In genomic region chr7:45412421-45412820, GRCm38 (mm10) we compare ENCODE assay signal across 29 mouse cellular contexts. TPM values are rescaled to one million over a fixed set of nuclear protein-coding genes. Genes with fewer than 3 reads are reported as not detected.
"Had no signal": no experiment of that assay in that cellular context is flagged by ENCODE, and none has a peak within 500 bp of the region (broad histone marks: within the 10 kb centered on the region; RNA-seq: fewer than 3 reads in every experiment).

No protein-coding gene starts in this region.

- H3K9ac ChIP-seq: liver, embryonic 13.5 days; midbrain, embryonic 12.5 days had no signal

- H3K4me3 ChIP-seq: layer of hippocampus, adult 2 months; myocyte had no signal

- H3K27ac ChIP-seq: kidney, postnatal 0 days; layer of hippocampus, adult 2 months; liver, embryonic 13.5 days; midbrain, embryonic 12.5 days; neural tube, embryonic 13.5 days had no signal

- H3K36me3 ChIP-seq: liver, embryonic 13.5 days; midbrain, embryonic 12.5 days; neural tube, embryonic 13.5 days had no signal

- H3K9me3 ChIP-seq: liver, embryonic 13.5 days; megakaryocyte, embryonic 14.5 days; midbrain, embryonic 12.5 days; neural tube, embryonic 13.5 days had no signal

- DNase-seq: layer of hippocampus, adult 9-11 months; liver, embryonic 13.5 days; lung, adult 2 months; lung, postnatal 36 days; retina, postnatal 1 day; right cerebral cortex, postnatal 25 days; thymus, postnatal 36 days had no signal

RNA-seq across cellular contexts. Expression of gene Ntf5, which starts 1.1 kb away (rescaled TPM):
- total RNA-seq: layer of hippocampus, adult 2 months; left cerebral cortex, postnatal 10 days; left cerebral cortex, postnatal 36 days; liver, adult 2 months; monocyte, adult 5-6 weeks; neutrophil, adult 5-6 weeks had no signal
- polyA plus RNA-seq: liver, adult 2 months; midbrain, embryonic 16.5 days; neural tube, embryonic 13.5 days had no signal

RNA-seq across cellular contexts. Expression of gene Kcna7, which starts 7.0 kb away (rescaled TPM):
- total RNA-seq: layer of hippocampus, adult 2 months; layer of hippocampus, postnatal 25 days; left cerebral cortex, adult 18-20 months; left cerebral cortex, postnatal 10 days; left cerebral cortex, postnatal 36 days; monocyte, adult 5-6 weeks; neutrophil, adult 5-6 weeks had no signal
- polyA plus RNA-seq: kidney, embryonic 14.5 days; limb, embryonic 11.5 days; liver, adult 2 months; liver, embryonic 13.5 days; liver, embryonic 16.5 days; lung, embryonic 16.5 days; midbrain, embryonic 12.5 days; midbrain, embryonic 16.5 days; neural tube, embryonic 13.5 days; small intestine, adult 2 months had no signal

RNA-seq across cellular contexts. Expression of gene Lhb, which starts 8.2 kb away (rescaled TPM):
- total RNA-seq: layer of hippocampus, adult 2 months; left cerebral cortex, adult 18-20 months; left cerebral cortex, postnatal 10 days; left cerebral cortex, postnatal 36 days; liver, adult 2 months; monocyte, adult 5-6 weeks; neutrophil, adult 5-6 weeks had no signal
- polyA plus RNA-seq: kidney, embryonic 14.5 days; kidney, postnatal 0 days; large intestine, adult 2 months; limb, embryonic 11.5 days; liver, adult 2 months; liver, embryonic 13.5 days; liver, embryonic 16.5 days; midbrain, embryonic 12.5 days; neural tube, embryonic 13.5 days; small intestine, adult 2 months; spleen, adult 2 months; stomach, embryonic 16.5 days had no signal
